Mouse (Mus musculus) liver, embryonic 18 days (tissue): Measurements from ENCODE around the gene Vmn2r50. TPM values are rescaled to one million over a fixed set of nuclear protein-coding genes. Genes with fewer than 3 reads are reported as not detected.

Experiments
- polyA plus RNA-seq: library from polyadenylated mRNA; depleted of rRNA; stranded (reverse); fragments of >200 nt; gene quantifications from 2 replicates; pipeline ENCODE4 v1.2.3, GENCODE M21; 2012; rRNA removed

Gene Vmn2r50
- not detected in 2 replicates for polyA plus RNA-seq

DNA sequence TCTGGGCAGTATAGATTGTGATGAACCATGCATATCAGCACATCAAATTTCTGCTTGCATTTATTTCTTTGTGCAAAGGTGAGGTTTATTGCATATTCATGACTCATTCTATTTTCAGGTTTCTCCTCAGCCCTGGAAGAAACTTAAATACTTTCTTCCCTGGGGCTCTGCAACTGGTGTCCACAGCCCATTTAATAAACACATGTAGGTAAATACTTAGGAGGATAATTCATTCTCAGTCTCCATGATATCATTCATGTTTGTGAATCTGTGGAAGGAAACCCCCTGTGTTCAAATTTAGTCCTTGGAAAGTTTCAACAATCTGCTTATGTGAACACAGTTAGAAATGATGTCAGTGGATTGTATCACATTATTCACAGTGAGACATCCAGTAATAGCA, at the start of gene Vmn2r50:
Gene Vmn2r50 (minus strand): TSS at position 101 of the 400 bp plus-strand sequence.

DNA sequence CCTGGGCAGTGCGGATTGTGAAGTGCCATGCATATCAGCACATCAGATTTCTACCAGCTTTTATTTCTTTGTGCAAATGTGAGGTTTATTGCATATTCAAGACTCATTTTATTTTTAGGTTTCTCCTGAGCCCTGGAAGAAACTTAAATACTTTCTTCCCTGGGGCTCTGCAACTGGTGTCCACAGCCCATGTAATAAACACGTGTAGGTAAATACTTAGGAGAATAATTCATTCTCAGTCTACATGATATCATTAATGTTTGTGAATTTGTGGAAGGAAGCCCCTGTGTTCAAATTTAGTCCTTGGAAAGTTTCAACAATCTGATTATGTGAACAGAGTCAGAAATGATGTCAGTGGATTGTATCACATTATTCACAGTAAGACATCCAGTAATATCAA, 60.9 kb downstream of the Vmn2r50 start, which contains the start of gene Vmn2r49:
Gene Vmn2r49 (minus strand): TSS at position 101 of the 400 bp plus-strand sequence.

Other genes starting within 250 kb of the Vmn2r50 start
- gene Vmn2r47, start 212.0 kb downstream of the Vmn2r50 start, polyA plus RNA-seq = not detected in 2 replicates
- gene Vmn2r48, start 99.7 kb downstream of the Vmn2r50 start, polyA plus RNA-seq = not detected in 2 replicates
- gene Vmn2r49, start 61.0 kb downstream of the Vmn2r50 start, polyA plus RNA-seq = not detected in 2 replicates
- not detected in 2 replicates for gene Vmn2r51, start 52.4 kb upstream of the Vmn2r50 start, polyA plus RNA-seq
- gene Vmn2r52, start 123.3 kb upstream of the Vmn2r50 start, polyA plus RNA-seq = not detected in 2 replicates
- not detected in 2 replicates for gene Vmn1r66, start 224.7 kb upstream of the Vmn2r50 start, polyA plus RNA-seq